Mouse (Mus musculus) megakaryocyte progenitor cell, adult 5-6 weeks (primary cell): ENCODE results near the gene Nsun2. TPM values are rescaled to one million over a fixed set of nuclear protein-coding genes. Genes with fewer than 3 reads are reported as not detected.
A peak's percentile ranks its signal among the peaks of the same experiment; 100 is the strongest.
"Not testable (repeated sequence)": the region's sequence is repeated elsewhere in the genome, so short reads cannot be mapped to it uniquely, and the experiment has no call there.

Experiments
- ATAC-seq: replicated peaks from 2 replicates; pipeline ENCODE4 v1.8.0; 2016; ENCODE audit warnings: mild to moderate bottlenecking, moderate TSS enrichment, inconsistent platforms; ENCODE audit not compliant: poor library complexity
- total RNA-seq, 2 experiments: library from RNA; stranded (forward) in 1 of 2; stranded (reverse) in 1 of 2; fragments of 157-497, 149-512 nt in 1 of 2; fragments of 200-1000 nt in 1 of 2; gene quantifications; 2 replicates each; pipeline versions ENCODE4 v1.2.3 to v1.2.4; 2015 to 2017

Gene Nsun2
- total RNA-seq, 2 experiments from 2014 or later, result 121 to 197 TPM

DNA sequence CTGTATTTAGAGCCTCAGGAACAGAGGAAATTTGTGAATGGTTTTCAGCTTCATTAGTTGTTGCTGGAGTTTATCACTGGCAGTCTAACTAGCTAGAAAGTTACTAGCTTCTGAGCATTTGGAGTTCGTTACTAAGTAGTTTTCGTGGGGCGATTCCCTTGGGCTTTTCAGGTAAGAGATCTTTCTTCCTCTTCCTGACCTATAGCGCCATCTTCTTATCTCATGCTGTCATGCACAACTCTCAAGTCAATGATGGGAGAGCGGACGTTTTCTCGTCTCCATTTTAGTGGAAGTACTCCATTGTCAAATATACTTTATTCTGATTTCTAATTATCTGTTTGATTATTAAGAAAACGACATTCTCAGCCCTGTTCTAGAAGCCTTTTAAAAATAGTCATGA lies 16.4 kb downstream of the Nsun2 start:
- ATAC-seq, result no peak

DNA sequence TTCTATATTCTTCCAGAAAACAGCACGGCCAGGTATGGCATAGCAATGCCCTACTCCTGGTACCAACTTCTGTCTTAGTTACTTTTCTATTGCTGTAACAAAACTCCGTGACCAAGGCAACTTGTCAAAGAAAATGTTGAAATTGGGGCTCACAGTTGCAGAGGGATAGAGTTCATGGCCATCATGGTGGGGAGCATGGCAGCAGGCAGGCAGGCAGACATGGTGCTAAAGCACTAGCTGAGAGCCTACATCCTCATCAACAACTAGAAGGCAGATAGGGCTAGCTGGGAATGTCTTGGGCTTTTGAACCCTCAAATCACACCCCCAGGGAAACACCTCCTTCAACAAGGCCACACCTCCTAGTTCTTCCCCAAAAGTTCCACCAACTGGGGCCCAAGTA lies 17.3 kb downstream of the Nsun2 start:
- no peak for ATAC-seq

GRCm38 (mm10) chr13:69553024-69553423 lies 19.5 kb downstream of the Nsun2 start:
- ATAC-seq, result peak; percentile 91

GRCm38 (mm10) chr13:69554255-69554654 lies 20.7 kb downstream of the Nsun2 start:
- no peak for ATAC-seq

DNA sequence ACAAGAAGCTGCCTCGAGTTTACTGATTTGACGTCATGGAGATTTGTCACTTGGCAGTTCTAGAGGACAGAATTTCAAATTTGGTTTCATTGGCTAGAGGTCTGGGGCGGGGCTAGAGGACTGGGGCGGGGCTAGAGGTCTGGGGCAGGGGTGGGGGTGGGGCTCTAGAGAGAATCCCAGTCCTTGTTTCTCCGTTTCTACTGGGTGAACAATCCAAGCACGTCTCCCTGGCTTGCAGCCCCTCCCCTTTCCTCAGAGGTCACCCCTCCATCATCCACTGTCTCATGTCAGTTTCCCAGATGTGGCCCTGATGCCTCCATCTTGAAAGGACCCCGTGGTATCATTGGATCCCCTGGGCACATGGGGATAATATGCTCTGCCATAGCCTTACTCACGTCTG lies 21.5 kb downstream of the Nsun2 start:
- ATAC-seq, result no peak

GRCm38 (mm10) chr13:69555957-69556482 lies 22.5 kb downstream of the Nsun2 start:
- no peak for ATAC-seq

DNA sequence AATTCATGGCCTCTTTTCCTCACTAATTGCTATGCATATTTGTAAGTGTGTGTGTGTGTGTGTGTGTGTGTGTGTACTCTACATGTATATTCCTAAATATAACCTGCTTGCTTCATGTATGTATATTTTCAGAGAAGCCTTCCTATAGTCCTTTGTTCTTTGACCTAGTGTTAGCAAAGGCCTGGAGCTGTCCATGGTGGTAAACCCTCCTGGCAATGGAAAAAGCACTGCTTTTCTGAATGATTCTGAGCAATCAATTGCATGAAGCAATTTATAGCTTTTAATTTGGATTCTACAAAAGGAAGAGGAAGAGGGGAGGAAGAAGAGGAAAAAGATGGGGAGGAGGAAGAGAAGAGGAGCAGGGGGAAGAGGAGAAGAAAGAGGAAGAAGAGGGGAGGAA lies 23.2 kb downstream of the Nsun2 start:
- ATAC-seq, result no peak

- no peak for ATAC-seq
Observed at GRCm38 (mm10) chr13:69558098-69558660, 24.6 kb downstream of the Nsun2 start.

GRCm38 (mm10) chr13:69559291-69559961 lies 25.9 kb downstream of the Nsun2 start:
- ATAC-seq, result no peak

GRCm38 (mm10) chr13:69562004-69562403 lies 28.5 kb downstream of the Nsun2 start:
- no peak for ATAC-seq

DNA sequence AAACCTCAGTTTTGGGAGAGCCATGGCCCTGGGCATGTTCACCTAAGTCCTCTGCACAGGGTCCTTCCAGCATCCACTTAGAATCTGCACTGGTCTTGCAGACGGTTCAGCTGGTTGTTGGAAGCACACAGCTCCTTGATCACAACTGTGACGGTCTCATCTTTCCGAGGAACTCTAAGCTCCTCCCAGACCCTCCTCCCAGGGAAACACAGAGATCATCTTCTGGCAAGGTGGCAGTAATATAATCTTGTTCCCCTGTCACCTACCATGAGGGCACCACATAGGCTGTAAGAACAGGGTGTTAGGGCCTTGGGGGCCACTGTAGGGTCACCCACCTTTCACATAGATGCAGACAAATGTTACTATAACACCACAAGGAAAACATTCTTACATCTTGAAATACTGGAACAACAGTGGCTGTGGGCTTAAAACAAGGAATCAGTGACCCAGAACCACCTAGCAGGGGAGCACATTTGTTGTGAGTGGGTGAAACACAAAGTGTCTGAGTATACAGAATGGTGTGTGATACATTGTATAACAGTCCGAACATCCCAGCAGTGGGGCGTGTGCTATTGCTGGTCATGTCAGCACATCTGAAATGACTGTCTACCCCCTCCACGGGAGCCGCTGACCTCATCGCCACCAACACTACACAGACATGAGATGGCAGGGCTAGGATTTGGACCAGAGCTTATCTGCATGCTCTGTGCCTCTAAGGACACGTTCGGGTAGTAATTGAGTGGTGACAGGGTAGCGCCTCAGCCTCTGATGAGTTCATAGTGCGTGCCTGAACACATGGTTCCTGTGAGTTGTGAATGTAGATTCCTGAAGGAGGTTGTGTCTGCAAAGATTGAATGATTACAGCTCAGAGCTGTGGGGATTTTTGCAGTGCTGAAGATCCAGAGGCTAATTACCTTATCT lies 29.4 kb downstream of the Nsun2 start:
- no peak for ATAC-seq

DNA sequence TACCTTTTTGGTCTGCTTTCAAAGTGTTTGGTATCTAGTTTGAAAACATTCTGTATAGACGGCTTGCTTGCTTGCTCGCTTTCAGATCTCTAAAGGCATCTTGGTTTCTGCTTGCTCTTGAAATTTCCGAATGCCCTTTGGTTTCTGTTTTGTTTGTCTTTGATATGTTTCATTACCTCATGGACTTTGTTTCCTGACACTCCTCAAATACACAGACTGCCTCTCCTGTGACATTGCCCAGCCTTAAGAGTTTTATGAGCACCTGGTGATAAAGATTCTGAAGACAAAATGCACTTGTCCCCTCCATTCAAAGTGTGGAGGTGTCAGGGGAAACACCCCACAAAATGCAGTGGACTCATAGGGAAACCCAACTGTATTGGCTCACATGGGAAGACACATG lies 30.4 kb downstream of the Nsun2 start:
- ATAC-seq, result no peak

DNA sequence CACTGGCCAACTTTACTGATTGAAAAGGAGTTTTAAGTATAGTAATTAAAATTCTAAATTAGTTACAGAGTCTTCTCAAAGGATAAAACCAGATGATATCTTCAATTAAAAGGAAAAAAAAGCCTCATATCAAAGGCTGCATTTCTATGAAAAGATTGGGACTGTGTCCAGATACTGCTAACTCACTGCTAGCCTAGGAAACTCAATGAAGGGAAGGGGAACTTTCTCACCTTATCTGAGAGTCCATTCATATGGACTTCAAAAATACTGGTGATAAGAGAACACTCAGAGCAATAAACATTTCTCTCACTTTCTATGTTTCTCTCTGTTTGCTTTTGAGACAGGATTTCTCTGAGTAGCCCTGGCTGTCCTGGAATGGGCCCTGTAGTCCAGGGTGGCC lies 31.0 kb downstream of the Nsun2 start:
- no peak for ATAC-seq

DNA sequence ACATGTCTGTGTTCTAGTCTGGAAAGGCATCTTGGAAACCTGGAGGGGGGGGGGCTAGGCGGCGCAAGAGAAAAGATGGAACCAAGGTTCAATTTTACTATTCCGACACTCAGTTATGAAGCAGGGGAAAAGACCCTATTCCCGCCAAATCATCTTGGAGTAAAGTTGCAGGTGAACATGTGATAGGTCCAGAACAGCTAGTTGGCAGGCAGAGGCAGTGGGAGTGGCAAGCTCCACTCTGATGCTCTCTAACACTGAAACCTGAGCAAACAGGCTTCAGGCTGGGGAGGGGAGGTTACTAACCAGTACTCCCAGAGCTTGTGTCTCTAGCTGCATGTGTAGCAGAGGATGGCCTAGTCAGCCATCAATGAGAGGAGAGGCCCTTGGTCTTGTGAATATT lies 31.9 kb downstream of the Nsun2 start:
- not testable (repeated sequence) for ATAC-seq

DNA sequence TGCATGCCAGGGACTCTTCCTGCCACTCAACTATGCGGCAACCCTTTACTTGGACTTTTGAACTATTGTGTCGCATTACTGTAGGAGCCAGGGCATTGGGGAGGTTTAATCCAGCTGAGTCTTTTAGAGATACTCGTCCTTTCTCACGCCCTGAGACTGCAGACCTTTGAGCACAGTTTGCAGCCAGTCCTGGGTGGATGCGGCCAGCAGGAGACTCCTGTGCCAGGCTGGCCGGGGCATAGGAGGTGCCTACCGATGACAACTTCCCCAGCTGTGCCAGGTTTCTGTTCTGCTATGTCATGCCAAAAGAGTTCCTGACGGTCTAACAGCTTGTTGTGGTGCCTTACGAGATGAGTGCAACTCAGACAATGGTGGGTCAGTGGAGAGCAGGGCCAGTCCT lies 35.7 kb downstream of the Nsun2 start:
- 0 out of 2 replicates have a peak, but pooled peaks have one; percentile 23 for ATAC-seq

GRCm38 (mm10) chr13:69572594-69572993 lies 39.0 kb downstream of the Nsun2 start:
- ATAC-seq, result no peak

- no peak for ATAC-seq
Observed at GRCm38 (mm10) chr13:69576676-69577075, 43.1 kb downstream of the Nsun2 start.

DNA sequence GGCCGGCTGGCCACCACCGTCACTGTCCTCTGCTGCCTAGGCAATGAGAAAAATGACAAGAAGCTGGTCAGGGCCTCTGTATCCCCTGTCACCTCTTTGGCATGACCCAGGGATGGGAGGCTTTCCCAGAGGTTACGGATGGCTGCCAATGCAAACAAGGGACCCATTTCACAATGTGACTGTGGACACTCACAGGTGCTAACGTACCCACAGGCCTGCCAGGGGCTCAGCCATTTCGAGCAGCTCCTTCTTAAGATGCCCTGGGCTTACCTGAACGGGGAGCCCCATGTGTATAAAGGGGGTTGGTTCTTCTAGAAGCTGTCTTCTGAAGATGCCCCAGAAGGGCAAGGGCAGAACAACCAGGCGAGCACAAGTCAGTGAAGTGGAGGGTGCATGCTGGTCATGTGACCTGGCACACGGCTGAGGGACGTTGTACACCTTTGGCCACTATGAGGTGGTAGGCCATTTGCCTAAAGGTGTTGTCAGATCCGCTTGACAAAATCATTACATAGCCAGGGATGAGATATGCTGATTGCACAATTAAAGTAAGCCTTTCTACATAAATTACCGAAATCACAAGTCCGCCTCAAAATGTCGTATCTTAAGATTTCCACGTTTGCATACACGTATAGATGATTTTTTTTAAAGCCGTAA lies 43.8 kb downstream of the Nsun2 start:
- ATAC-seq, result no peak

GRCm38 (mm10) chr13:69582411-69582810 lies 48.9 kb downstream of the Nsun2 start:
- ATAC-seq, result no peak

GRCm38 (mm10) chr13:69583591-69583990 lies 50.0 kb downstream of the Nsun2 start:
- ATAC-seq, result no peak

DNA sequence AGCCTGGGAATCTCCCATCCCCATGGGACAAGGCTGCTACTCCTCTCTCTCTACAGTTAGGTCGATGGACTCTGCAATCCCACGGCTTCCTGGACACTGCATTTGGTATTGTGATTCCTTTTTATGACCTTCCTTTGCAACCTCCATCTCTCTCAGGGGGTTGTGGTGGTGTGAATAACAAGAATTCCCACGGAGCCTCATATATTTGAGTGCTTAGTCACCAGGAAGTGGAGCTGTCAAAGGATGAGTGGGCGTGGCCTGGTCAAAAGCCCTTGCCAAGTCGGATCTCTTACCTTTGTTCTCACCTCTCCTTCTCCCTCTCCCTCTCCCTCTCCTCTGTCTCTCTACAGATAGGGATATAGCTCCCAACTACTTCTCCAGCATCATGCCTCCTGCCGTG lies 52.3 kb downstream of the Nsun2 start:
- no peak for ATAC-seq
